Mouse (Mus musculus): ENCODE measurements at regions not wholly inside any gene's neighbourhood (a gene's known extent, or its start where the extent isn't known, plus 50 kb on each side); places are given as distances from the start of the nearest gene placed in this dataset.

GRCm38 (mm10) chr1:63899631-63900577 lies 130.8 kb upstream of the 4933402D24Rik start:
- TF ChIP-seq CTCF (IDR thresholded peaks at IDR 0.05; ENCODE audit: low read depth, low read length) (no peak), POLR2A (IDR thresholded peaks at IDR 0.05; ENCODE audit: extremely low read depth, insufficient read depth, low read length) (no peak)
- no peaks in the 10 kb centered on the region for H3K27me3 ChIP-seq (ENCODE audit: control insufficient read depth, insufficient read depth, low read length)
- 88% methylated on average over 10 of the region's 10 CpGs for WGBS

GRCm38 (mm10) chr1:63898766-63899165 lies 129.7 kb upstream of the 4933402D24Rik start:
- H3K27ac ChIP-seq (replicated peaks; ENCODE audit: insufficient read depth, low read depth, low read length), result no peak overlapping the region
- no peaks in the 10 kb centered on the region for H3K36me3 ChIP-seq (ENCODE audit: control insufficient read depth, insufficient read depth, low read length)
- TF ChIP-seq POLR2A (IDR thresholded peaks at IDR 0.05; ENCODE audit: extremely low read depth, insufficient read depth, low read length) (no peak), CTCF (IDR thresholded peaks at IDR 0.05; ENCODE audit: low read depth, low read length) (no peak)
- H3K4me3 ChIP-seq (ENCODE audit: insufficient read depth, low read depth, low read length), result no peak overlapping the region
- no peak overlapping the region for H3K9ac ChIP-seq (ENCODE audit: low read depth, low read length)
- no peak for DNase-seq (ENCODE audit: extremely low read depth, low read depth, low spot score)
- 91% methylated on average over 2 of the region's 2 CpGs for WGBS
- no peaks in the 10 kb centered on the region for H3K27me3 ChIP-seq (ENCODE audit: control insufficient read depth, insufficient read depth, low read length)
- no peaks in the 10 kb centered on the region for H3K79me2 ChIP-seq (ENCODE audit: control insufficient read depth, insufficient read depth, low read length)
- H3K4me1 ChIP-seq (ENCODE audit: control insufficient read depth, insufficient read depth, low read length), result no peaks in the 10 kb centered on the region

More at GRCm38 (mm10) chr1:63899631-63900577, 130.8 kb upstream of the 4933402D24Rik start:
- Histone ChIP-seq H3K4me3 (ENCODE audit: insufficient read depth, low read depth, low read length) (no peak overlapping the region), H3K27ac (replicated peaks; ENCODE audit: insufficient read depth, low read depth, low read length) (no peak overlapping the region), H3K36me3 (ENCODE audit: control insufficient read depth, insufficient read depth, low read length) (no peaks in the 10 kb centered on the region), H3K4me1 (ENCODE audit: control insufficient read depth, insufficient read depth, low read length) (no peaks in the 10 kb centered on the region), H3K9ac (ENCODE audit: low read depth, low read length) (no peak overlapping the region), H3K79me2 (ENCODE audit: control insufficient read depth, insufficient read depth, low read length) (no peaks in the 10 kb centered on the region)
- no peak for DNase-seq (ENCODE audit: extremely low read depth, low read depth, low spot score)

- H3K4me1 ChIP-seq (ENCODE audit: control insufficient read depth, insufficient read depth, low read length), result no peaks in the 10 kb centered on the region
- 76% methylated on average over 2 of the region's 2 CpGs for WGBS
- H3K9ac ChIP-seq (ENCODE audit: low read depth, low read length), result no peak overlapping the region
- H3K27me3 ChIP-seq (ENCODE audit: control insufficient read depth, insufficient read depth, low read length), result no peaks in the 10 kb centered on the region
- H3K79me2 ChIP-seq (ENCODE audit: control insufficient read depth, insufficient read depth, low read length), result no peaks in the 10 kb centered on the region
- TF ChIP-seq CTCF (IDR thresholded peaks at IDR 0.05; ENCODE audit: low read depth, low read length) (no peak), POLR2A (IDR thresholded peaks at IDR 0.05; ENCODE audit: extremely low read depth, insufficient read depth, low read length) (no peak)
- no peak overlapping the region for H3K4me3 ChIP-seq (ENCODE audit: insufficient read depth, low read depth, low read length)
- H3K36me3 ChIP-seq (ENCODE audit: control insufficient read depth, insufficient read depth, low read length), result no peaks in the 10 kb centered on the region
- DNase-seq (ENCODE audit: extremely low read depth, low read depth, low spot score), result no peak
- H3K27ac ChIP-seq (replicated peaks; ENCODE audit: insufficient read depth, low read depth, low read length), result no peak overlapping the region
Measured at GRCm38 (mm10) chr1:63897556-63897955, 128.5 kb upstream of the 4933402D24Rik start.

- H3K36me3 ChIP-seq (ENCODE audit: control insufficient read depth, insufficient read depth, low read length), result no peaks in the 10 kb centered on the region
- H3K79me2 ChIP-seq (ENCODE audit: control insufficient read depth, insufficient read depth, low read length), result no peaks in the 10 kb centered on the region
- H3K27me3 ChIP-seq (ENCODE audit: control insufficient read depth, insufficient read depth, low read length), result no peaks in the 10 kb centered on the region
- TF ChIP-seq CTCF (IDR thresholded peaks at IDR 0.05; ENCODE audit: low read depth, low read length), result no peak
- no peak for TF ChIP-seq POLR2A (IDR thresholded peaks at IDR 0.05; ENCODE audit: extremely low read depth, insufficient read depth, low read length)
- DNase-seq (ENCODE audit: extremely low read depth, low read depth, low spot score), result no peak
- H3K4me1 ChIP-seq (ENCODE audit: control insufficient read depth, insufficient read depth, low read length), result no peaks in the 10 kb centered on the region
- H3K9ac ChIP-seq (ENCODE audit: low read depth, low read length), result no peak overlapping the region
- no peak overlapping the region for H3K27ac ChIP-seq (replicated peaks; ENCODE audit: insufficient read depth, low read depth, low read length)
- WGBS, result 73% methylated on average over 3 of the region's 3 CpGs
- H3K4me3 ChIP-seq (ENCODE audit: insufficient read depth, low read depth, low read length), result no peak overlapping the region
Measured at GRCm38 (mm10) chr1:63879570-63879969, 110.5 kb upstream of the 4933402D24Rik start.

GRCm38 (mm10) chr1:63876589-63877251 lies 107.7 kb upstream of the 4933402D24Rik start:
- no peak for DNase-seq (ENCODE audit: extremely low read depth, low read depth, low spot score)
- Histone ChIP-seq H3K36me3 (ENCODE audit: control insufficient read depth, insufficient read depth, low read length) (no peaks in the 10 kb centered on the region), H3K9ac (ENCODE audit: low read depth, low read length) (no peak overlapping the region), H3K27ac (replicated peaks; ENCODE audit: insufficient read depth, low read depth, low read length) (no peak overlapping the region), H3K27me3 (ENCODE audit: control insufficient read depth, insufficient read depth, low read length) (no peaks in the 10 kb centered on the region), H3K4me1 (ENCODE audit: control insufficient read depth, insufficient read depth, low read length) (no peaks in the 10 kb centered on the region; the same call in 1 of the 2 replicates), H3K4me3 (ENCODE audit: insufficient read depth, low read depth, low read length) (no peak overlapping the region), H3K79me2 (ENCODE audit: control insufficient read depth, insufficient read depth, low read length) (no peaks in the 10 kb centered on the region)
- WGBS, result 83% methylated on average over 5 of the region's 5 CpGs
- no peak for TF ChIP-seq POLR2A (IDR thresholded peaks at IDR 0.05; ENCODE audit: extremely low read depth, insufficient read depth, low read length)
- no peak for TF ChIP-seq CTCF (IDR thresholded peaks at IDR 0.05; ENCODE audit: low read depth, low read length)
